Mouse (Mus musculus) erythroid progenitor cell, adult 5-6 weeks (primary cell): ENCODE data around the gene Zfp523. TPM values are rescaled to one million over a fixed set of nuclear protein-coding genes. Genes with fewer than 3 reads are reported as not detected.

Experiments used
- ATAC-seq: replicated peaks from 2 replicates; pipeline ENCODE4 v1.8.0; 2016; ENCODE audit warnings: moderate number of reproducible peaks, mild to moderate bottlenecking, moderate TSS enrichment, inconsistent platforms; ENCODE audit not compliant: poor library complexity, low FRiP score, severe bottlenecking
- total RNA-seq, 2 experiments: library from RNA; stranded (forward) in 1 of 2; stranded (reverse) in 1 of 2; fragments of 150-400 nt in 1 of 2; fragments of 186-747, 209-891 nt in 1 of 2; gene quantifications; 2 replicates each; pipeline versions ENCODE4 v1.2.3 to v1.2.4; 2015 to 2017; ENCODE audit warnings: low replicate concordance in 2 of 2

Zfp523 gene
- 5.8 TPM in 1 of 2 replicates, not detected in the other for total RNA-seq (2015; ENCODE audit: low replicate concordance)
- 1.4 and 7.9 TPM in 2 replicates for total RNA-seq (2017; ENCODE audit: low replicate concordance)

DNA sequence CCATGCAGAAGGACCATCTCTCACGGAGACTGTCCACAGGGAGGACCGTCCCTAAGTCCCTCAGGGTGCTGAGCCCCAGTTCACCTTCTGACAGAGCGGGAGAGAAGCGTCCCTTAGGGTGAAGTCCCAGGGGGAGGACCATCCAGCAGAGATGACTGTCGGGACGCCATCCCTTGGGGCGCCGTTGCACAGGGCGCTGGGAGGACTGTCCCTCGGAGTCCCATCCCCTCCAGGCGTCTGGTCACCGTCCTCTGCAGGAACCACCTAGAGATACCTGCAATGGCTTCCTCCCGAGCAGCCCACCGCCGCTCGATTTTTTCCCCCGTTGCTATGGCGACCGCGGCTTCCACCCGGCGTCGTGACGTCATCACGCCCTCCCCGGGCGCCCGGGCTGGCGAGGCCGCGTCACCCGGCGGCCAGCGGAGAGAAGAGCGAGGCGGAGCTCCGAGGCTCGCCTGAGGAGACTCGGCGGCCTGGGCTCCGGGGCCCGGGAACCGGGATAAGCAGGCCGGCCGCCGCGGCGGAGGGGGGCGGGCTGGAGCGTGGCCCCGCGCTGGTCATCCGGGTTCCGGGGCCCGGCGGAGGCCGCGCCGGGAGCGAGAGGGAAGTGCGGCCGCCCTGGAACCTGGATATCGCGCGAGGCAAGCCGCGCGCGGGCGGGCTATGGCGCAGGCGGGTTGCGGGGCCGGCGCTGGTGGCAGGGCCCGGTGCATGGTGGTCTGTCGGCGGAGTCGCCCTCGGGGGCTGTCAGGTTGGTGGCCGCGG lies at the start of gene Zfp523:
Gene Zfp523, plus strand, starts transcription at position 355 of the 765 bp plus-strand sequence.
- ATAC-seq, result peak; percentile 79

DNA sequence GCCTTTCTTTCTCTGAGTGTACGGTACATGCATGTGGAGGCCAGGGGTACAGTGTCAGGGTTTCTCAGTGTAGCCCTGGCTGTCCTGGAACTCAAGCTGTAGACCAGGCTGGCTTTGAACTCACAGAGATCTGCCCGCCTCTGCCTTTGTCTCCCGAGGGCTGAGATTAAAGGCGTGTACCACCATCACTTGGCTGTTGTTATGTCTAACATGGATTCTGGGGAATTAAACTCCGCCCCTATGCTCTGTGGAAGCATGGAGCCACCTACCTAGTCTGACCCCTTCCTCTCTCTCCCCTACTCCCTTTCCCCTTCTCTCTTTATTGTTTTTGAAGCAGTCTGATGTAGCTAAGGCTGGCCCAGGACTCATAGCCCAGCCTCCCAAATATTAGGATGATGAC lies 47.1 kb upstream of the Zfp523 start:
- ATAC-seq, result no peak

DNA sequence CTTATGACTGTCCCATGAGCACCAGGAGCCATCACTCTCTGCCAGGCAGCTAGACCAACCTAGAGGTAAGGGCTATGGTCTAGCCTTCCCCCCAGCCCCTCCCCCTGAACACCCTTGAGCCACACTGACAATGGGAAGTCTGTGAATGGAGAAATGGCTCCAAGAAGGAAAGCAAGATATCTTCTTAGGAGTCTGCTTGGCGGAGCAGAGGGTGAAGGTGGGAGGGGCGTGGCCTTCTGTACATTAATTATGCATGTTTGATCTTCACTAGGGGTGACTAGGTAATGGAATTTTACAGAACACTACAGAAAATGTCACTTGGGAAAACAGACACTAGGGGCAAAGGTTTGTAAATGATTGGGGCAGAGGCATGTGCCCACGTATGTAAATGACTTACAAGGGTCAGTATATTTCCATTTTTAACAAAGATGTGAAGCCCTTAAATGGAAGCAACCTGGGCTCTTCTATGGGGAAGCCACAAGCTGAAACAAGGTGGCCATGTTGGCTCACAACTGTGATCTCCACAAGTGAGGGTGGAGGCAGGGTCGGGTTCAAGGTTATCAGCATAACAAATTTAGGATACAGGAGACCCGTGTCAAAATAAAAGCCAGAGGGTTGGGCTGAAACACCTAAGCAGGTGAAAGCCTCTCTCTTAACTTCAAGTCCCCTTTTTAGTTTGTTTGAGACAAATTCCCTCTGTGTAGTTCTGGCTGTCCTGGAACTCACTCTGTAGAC lies 46.4 kb upstream of the Zfp523 start:
- ATAC-seq, result no peak

DNA sequence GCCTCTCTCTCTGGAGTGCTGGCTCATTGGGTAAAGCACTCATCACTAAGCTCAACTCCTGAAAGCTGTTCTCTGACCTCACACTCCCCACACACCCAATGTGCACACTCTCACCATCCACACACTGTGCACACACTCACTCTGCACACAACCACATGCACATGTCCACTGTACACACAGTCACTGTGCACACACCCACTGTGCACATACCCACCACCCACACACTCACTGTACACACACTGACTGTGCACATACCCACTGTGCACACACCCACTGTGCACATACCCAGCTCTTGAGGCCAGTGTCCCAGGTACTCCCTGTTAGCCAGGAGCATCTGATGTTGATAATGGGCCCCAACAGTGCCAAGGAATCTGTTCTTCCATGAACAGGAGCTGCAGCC lies 45.8 kb upstream of the Zfp523 start:
- ATAC-seq, result no peak

DNA sequence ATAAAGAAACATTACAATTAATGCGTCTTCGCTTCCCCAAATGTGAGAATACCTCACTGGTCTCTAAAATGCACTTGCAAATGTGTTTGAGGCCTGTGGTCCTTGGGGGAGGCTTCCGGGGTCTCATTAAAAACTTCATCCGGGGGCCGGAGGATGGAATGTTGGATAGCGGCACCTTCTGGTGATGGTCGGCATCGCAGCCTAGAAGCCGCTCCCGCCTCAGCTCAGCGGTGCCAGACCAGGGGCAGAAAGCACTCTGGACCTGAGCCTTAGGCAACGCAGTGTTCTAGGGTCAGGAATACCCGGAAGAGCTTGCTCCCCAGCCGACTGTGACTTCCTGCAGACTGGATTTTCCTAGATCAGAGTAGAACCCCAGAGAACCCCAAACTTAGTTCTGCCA lies 43.7 kb upstream of the Zfp523 start:
- ATAC-seq, result no peak

DNA sequence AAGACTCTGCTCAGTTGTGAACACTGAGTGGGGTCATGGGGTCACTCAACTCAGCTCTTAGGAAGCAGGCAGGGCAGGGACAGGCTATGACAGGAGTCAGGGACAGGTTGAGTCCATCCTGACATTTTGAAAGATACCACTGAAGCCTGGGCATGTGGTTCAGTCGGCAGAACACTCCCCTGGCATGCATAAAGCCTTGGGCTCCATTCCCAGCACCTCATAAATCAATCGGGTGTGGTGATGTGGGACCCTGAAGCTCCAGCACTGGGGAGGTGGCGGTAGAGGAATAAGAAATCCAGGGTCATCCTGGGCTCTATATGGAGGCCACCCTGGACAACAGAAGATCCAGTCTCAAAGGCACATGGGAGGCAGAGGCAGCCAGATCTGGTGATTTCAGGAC lies 41.4 kb upstream of the Zfp523 start:
- no peak for ATAC-seq

DNA sequence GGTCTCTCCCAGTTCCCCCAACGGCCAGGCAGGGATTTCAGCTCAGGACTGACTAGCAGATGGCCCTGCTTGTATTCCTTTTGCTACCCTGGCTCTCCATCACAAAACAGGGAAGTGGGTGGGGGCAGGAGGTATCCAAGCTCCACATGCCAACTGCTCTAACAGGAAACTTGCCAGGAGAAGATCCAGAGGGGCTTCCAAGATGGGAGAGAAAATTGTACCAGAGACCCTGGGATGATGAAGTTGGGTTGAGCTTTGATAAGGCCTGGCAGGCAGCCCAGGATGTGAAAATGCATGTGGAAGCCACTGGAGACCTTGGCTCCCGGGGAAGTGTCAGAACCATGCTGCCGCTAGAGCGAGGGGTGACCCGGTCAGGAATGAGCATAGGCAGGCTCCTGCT lies 40.7 kb upstream of the Zfp523 start:
- ATAC-seq, result no peak

DNA sequence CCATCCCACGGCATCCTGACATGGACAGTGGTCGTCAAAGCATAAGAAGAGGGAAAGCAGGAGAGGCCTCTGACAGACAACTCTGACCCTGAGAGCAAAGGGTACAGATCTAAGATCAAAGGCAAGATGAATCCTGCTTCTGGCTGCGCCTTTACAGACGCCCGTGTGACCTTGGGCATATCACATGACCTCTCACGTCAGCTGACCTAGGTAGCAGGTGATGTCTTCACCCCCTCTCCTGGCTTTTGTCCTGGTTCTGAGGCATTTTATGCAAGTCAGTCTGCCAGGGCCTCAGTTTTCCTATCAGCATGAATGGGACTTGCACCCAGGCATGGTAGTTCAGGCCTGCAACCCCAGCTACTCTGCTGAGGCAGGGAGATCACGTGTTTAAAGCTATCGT lies 38.9 kb upstream of the Zfp523 start:
- no peak for ATAC-seq

DNA sequence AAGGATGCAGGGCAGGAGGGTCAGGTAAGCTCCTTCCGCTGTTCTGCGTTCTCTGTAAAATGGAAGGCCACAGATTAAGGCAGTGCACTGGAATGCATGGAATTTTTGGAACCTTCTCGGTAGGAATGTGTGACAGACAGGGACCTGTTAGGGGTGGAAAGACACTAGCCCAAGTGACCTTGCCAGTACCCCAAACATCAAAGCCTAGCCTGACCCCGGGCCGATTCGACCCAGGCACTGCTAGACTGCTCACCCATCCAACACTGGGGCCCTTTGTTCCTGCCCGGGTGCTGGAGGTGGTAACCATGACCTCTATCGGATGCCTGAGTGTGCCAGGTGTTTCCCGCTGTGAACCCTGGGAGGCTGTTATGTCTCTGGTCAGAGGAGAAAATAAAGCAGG lies 38.2 kb upstream of the Zfp523 start:
- no peak for ATAC-seq

DNA sequence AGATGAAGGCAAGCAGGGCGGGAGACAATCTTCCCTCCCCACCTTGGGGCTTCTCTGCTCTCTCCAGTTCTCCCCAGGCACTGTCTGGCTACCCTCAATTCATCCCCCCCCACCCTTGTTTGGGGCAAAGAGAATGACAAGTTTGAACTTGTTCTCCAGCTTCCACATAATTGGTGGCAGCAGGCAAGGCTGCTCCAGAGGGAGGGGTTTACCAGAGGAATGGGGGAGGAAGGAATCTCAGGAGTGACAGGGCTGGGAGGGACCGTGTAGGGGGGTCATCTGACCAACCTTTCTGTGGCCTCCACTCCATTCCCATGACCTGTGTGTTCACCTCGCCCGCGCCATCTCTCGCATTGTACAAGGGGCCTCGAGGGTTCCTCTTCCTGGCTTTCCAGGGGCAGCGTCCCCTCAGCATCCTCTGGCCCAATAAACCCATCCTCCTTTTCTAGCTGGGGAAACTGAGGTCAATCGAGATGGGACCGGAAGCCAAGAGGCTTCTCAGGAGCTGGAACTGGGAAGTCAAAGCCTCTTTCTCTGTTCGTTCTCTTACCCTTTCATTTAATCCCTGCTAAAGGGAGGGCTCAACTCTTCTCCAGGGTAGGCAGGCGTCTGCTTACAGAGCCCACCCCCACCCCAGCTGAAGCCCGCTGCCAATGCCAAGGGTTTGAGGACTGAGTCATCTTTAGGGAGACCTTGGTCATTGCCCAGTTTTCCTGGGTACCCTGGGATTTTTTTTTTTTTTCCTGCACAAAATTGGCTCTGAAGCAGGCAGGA lies 36.3 kb upstream of the Zfp523 start:
- no peak for ATAC-seq

DNA sequence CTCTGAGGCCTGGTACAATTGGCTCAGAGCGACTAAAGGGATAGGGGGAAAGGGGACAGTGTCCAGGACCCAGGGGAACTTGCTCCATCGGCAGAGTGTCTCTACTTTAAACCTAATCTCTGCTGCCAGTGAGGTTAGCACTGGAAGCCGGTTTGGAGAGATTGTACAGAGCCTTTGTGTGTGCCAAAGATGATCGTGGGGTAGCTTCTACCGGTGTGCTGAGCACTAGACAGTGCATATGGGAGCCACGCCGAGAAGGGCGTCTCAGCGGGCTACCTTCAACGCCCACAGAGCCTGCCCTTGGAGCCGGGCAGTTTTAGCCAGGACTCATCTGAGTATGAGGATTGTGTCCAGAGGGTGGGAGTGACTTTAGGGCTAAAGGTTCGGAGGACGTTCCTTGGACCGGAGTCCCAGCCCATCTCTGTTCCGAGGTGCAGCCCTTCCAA lies 35.7 kb upstream of the Zfp523 start:
- ATAC-seq, result no peak

DNA sequence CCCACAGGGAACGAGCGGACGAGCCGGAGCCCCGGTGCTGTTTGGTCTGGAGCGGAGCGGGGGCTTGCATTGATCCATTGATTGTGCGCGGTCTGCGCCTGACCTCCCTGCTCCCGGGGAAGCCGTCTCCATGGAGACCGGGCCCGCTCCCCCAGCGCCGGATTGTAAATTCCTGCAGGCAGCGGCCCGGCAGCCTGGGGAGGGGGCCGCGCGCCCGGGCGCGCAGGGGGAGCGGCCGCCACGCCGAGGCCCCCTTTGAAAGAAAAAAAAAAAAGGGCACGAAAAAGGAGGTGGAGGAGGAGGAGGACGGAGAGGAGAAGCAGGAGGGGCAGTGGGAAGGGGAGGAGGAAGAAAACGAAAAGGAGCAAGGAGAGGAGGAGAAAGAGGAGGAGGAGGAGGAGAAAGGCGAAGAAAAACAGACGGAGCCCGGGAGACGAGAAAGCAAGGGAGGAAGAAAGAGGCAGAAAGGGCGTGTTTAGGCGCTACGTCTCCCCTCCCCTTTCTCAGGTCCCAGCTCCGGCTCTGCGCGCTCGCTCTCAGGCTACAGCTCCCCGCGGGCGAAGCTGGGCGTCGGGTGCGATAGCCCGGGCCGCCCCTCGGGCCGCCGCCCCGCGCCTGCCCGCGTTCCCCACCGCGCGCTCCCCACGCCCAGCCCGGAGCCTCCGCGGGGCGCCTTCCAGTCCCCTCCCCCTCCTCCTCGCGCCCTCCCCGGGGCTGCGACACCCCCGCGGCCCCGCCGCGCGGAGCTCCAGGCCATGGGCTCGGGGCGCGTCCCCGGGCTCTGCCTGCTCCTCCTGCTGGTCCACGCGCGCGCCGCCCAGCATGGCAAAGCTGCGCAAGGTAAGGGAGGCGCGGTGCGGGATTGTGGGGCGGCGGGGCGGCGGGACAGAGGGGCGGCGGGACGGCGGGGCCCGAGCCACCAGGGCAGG lies 34.9 kb upstream of the Zfp523 start, which contains the start of gene Scube3:
Gene Scube3, plus strand, starts transcription at position 371 of the 929 bp plus-strand sequence.
- no peak for ATAC-seq

DNA sequence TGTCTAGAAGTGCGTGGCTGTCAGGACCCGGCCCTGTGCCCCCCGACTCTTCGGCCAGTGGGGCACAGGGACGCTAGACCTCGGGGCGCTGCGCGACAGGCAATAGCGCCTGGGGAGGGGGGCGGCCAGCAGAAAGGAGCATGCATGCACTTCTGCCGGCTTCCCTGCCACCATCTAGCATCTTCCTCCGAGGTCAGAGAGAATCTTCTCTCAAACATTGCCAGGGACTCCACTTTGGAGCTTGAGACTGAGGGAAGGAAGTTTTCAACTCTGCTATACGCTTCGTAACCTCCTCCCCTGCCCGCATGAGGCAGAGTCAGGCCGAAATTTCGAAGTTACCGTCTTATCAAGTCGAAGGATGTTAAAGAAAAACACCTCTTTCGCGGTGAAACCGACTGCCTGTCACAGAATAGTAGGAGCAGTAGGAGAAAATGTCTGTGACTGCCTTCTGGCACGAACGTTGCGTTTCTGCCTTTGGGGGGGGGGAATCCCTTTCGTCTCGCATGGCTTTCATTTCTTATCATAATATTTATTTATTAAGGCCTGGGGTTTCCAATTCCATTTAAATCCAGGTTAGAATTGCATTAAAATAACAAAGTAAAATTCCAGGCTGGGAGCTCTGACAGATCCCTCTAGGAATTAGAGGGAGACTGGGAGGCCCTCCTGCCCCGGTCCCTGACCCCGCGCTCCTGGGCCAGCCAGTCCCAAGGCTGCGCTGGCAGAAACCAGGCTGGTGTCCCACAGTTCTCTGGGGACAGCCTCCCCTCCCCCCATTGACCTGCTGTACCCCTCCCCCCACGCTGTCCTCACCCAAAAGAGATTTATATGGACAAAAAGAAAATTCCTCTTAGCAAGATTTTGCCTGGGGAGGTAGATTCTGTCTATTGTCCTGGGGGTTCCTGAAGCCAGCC lies 34.0 kb upstream of the Zfp523 start:
- ATAC-seq, result no peak

DNA sequence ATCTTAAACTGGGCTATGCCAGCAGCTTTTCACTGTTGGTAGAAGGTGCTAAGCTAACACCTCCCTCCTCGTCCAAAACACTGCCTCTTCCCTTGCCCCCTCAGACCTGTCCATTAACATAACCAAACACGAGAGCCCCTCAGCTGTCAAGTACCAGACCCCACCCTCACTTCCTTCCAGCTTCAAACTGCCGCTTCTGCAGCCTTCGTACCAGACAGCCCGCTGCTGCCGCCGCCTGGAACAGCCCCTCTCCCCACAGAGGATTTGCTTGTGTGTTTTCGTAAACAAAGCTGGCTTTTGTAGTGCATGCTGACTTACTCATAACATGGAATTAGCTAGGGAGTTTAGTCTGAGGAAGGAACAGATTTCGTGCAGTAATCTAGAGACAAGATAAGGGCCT lies 33.2 kb upstream of the Zfp523 start:
- no peak for ATAC-seq

DNA sequence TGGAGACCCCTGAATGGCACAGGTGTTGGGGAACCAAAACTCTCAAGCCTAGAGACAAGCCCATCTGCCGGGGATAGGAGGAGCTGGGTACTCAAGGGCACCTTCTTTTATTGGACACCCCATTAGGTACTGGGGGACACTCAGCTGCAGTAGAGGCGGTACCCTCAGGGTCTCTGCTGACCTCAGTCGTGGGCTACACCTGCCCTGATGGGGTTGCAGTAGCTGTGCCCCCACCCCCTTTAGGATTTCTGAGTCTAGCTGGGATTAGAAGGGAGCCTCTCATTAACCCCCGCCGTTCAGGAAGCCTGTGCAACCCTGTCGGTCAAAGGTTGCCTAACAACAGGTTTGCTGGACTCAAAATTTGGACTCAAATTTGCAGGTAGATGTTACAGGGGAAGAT lies 32.7 kb upstream of the Zfp523 start:
- no peak for ATAC-seq

DNA sequence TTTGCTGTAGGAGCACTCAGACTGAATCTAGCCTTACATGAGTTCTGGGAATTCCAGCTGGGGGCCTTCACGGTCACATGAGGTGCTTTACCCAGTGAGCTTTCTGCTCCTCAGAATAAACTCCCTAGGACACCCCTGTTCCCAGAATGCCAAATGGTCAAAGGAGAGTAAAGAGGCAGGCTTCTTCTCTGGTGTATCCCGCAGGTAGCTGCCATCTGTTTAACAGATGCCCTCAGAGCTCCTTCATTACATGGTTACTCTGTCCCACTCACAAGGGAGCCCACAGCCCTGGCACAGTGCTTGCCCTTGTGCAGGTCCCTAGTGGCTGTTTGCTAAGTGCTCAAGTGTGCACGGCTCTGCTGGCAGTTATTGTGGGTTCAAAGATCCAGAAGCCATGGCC lies 28.6 kb upstream of the Zfp523 start:
- ATAC-seq, result no peak

DNA sequence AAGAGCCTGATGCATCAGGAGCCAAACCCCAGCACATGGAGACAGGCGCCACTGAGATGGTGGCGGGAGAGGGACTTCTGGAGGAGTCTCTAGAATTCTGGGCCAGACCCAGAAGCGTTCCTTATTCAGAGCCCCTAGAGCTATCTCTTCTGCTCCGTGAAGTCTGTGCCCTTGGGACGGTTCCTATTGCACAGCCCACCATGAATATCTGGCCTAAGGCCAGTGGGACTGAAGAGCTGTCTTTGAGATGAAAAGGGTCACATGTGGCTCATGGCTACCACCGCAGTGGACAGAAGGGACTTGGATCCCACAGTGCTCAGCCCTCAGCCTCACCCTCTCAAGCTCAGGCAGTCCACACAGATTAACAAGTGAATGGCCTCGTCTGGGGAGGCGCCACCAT lies 27.2 kb upstream of the Zfp523 start:
- no peak for ATAC-seq

DNA sequence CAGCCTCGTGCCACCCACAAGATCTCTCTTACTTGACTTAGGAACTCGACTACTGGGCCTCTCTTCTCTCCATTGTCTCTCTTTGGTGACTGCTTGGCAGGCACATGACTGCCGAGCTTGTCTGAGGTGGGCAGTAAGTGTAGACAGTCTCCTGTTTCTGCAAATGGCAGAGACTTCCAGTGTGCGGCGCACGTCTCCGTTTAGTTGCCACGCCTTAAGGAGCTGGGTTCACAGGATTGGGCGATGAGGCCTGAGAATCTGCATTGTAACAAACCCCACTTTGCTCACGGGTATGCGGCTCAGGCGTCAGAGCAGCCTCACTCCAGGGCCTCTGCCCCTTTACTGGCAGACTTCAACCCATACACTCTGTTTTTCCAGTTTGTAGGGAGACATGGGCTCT lies 26.5 kb upstream of the Zfp523 start:
- ATAC-seq, result no peak
